In the genomic region with DNA sequence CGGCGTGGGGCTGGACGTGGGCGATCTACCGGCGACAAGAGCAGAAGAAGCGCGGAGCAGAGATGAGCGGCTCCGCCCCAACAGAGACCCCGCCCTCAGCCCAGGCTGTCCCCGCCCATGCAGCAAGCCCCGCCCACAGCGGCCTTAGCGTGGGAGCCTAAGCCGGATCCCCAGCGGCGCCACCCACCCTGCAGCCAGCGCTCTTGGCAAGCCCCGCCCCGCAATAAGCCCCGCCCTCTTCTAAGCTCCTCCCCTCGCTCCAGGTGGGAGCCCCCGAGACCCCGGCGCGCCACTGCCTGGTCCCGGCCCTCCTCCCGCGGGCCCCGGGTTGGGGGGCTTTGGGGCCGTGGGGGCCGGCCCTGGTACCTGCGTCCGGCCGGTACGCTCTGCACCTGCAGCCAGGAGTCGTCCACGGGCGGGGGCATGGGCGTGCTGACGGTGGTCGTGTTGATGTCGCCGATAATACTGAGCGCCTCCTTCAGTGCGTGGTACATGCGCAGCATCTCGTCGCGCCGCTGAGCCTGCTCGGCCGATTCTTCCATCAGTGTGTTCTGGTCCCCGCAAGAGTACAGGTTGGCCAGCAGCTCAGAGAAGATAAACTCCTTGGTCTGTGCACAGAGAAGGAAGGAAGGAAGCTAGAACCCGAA, we compare ENCODE assay signal across 8 mouse cellular contexts. TPM values are rescaled to one million over a fixed set of nuclear protein-coding genes. Genes with fewer than 3 reads are reported as not detected.
DNase-seq lines count a peak whose midpoint lies in the region; ATAC-seq and TF ChIP-seq lines count a peak whose summit lies in the region.

No protein-coding gene starts in this region.

- peaks cover 30% of the 10 kb centered on the region for H3K36me3 ChIP-seq in forebrain, embryonic 14.5 days (ENCODE audit: control insufficient read depth, insufficient read depth, low read length)
- peaks cover 67% of the 10 kb centered on the region for H3K36me3 ChIP-seq in hindbrain, embryonic 13.5 days
- peaks cover 48% of the 10 kb centered on the region for H3K36me3 ChIP-seq in midbrain, postnatal 0 days (ENCODE audit: insufficient read depth, low read length)

- ATAC-seq in forebrain, embryonic 14.5 days = peak; percentile 86
- peak; percentile 60 for ATAC-seq in hindbrain, embryonic 13.5 days (ENCODE audit: low FRiP score)
- ATAC-seq in midbrain, postnatal 0 days (ENCODE audit: low FRiP score) = peak; percentile 54

- peak; percentile 25 for TF ChIP-seq CTCF in midbrain, postnatal 0 days (IDR thresholded peaks at IDR 0.05)

- no peak overlapping the region for H3K27ac ChIP-seq in brown adipose tissue, adult 24 weeks (replicated peaks; ENCODE audit: low read depth, low read length)
- no peak overlapping the region; the same call in 1 of the 2 replicates for H3K27ac ChIP-seq in forebrain, embryonic 14.5 days (ENCODE audit: low read depth, low read length)
- H3K27ac ChIP-seq in hindbrain, embryonic 13.5 days = peak overlapping the region; percentile 30; the same call in 1 of the 2 replicates
- H3K27ac ChIP-seq in midbrain, postnatal 0 days (ENCODE audit: low read depth, low read length) = 0 out of 2 replicates have a peak overlapping the region, but pooled peaks have one; percentile 32

- H3K4me2 ChIP-seq in forebrain, embryonic 14.5 days (ENCODE audit: low read length) = peak overlapping the region; percentile 97
- peak overlapping the region; percentile 85 for H3K4me2 ChIP-seq in hindbrain, embryonic 13.5 days
- H3K4me2 ChIP-seq in midbrain, postnatal 0 days (ENCODE audit: low read depth, low read length, poor library complexity, severe bottlenecking) = peak overlapping the region; percentile 86

- peak overlapping the region; percentile 66 for H3K9ac ChIP-seq in forebrain, embryonic 14.5 days (ENCODE audit: low read length)
- H3K9ac ChIP-seq in hindbrain, embryonic 13.5 days = peak overlapping the region; percentile 75
- peak overlapping the region; percentile 65 for H3K9ac ChIP-seq in midbrain, postnatal 0 days (replicated peaks; ENCODE audit: low read length, poor library complexity, severe bottlenecking)

- H3K9me3 ChIP-seq in forebrain, embryonic 14.5 days (replicated peaks; ENCODE audit: control insufficient read depth, low read length) = no peaks in the 10 kb centered on the region
- H3K9me3 ChIP-seq in hindbrain, embryonic 13.5 days = no peaks in the 10 kb centered on the region
- no peaks in the 10 kb centered on the region for H3K9me3 ChIP-seq in midbrain, postnatal 0 days (ENCODE audit: low read length)

- H3K4me3 ChIP-seq in brown adipose tissue, adult 24 weeks (ENCODE audit: insufficient read depth, low read depth, low read length) = peak overlapping the region; percentile 45; the same call in 1 of the 2 replicates
- H3K4me3 ChIP-seq in forebrain, embryonic 14.5 days (ENCODE audit: low read depth, low read length) = peak overlapping the region; percentile 52
- H3K4me3 ChIP-seq in hindbrain, embryonic 13.5 days = peak overlapping the region; percentile 46
- peak overlapping the region; percentile 39 for H3K4me3 ChIP-seq in midbrain, postnatal 0 days (ENCODE audit: low read depth, low read length)

- no peaks in the 10 kb centered on the region for H3K27me3 ChIP-seq in forebrain, embryonic 14.5 days (replicated peaks; ENCODE audit: control insufficient read depth, insufficient read depth, low read length)
- H3K27me3 ChIP-seq in hindbrain, embryonic 13.5 days = peaks cover 59% of the 10 kb centered on the region
- no peaks in the 10 kb centered on the region for H3K27me3 ChIP-seq in midbrain, postnatal 0 days (ENCODE audit: insufficient read depth, low read length)

- DNase-seq in Muller cell, postnatal 12 days (ENCODE audit: inconsistent ontology term) = peak; percentile 86
- DNase-seq in forebrain, embryonic 14.5 days (ENCODE audit: low spot score) = peak; percentile 86
- peak; percentile 92 for DNase-seq in liver
- peak; percentile 81 for DNase-seq in midbrain, postnatal 0 days (ENCODE audit: low spot score)
- DNase-seq in spleen, postnatal 4 days (ENCODE audit: low spot score in 2 of 2) = peak; percentile 85 to 95
- no peak for DNase-seq in left cerebral cortex, adult 9 months (ENCODE audit: low spot score in 2 of 2)

- H3K4me1 ChIP-seq in brown adipose tissue, adult 24 weeks (ENCODE audit: control insufficient read depth, insufficient read depth, insufficient read length, low read length) = peaks cover 6% of the 10 kb centered on the region; the same call in 1 of the 2 replicates
- peaks cover 10% of the 10 kb centered on the region for H3K4me1 ChIP-seq in forebrain, embryonic 14.5 days (ENCODE audit: control insufficient read depth, insufficient read depth, low read length)
- peaks cover 35% of the 10 kb centered on the region for H3K4me1 ChIP-seq in hindbrain, embryonic 13.5 days (replicated peaks)
- peaks cover 10% of the 10 kb centered on the region; the same call in 1 of the 2 replicates for H3K4me1 ChIP-seq in midbrain, postnatal 0 days (ENCODE audit: insufficient read depth, low read length)

- WGBS in forebrain, embryonic 14.5 days = 1% methylated on average over 53 of the region's 56 CpGs
- under 1% methylated on average over 49 of the region's 56 CpGs for WGBS in hindbrain, embryonic 13.5 days
- WGBS in midbrain, postnatal 0 days = 3% methylated on average over 49 of the region's 56 CpGs

RNA-seq across cellular contexts. Expression of a gene that starts 24.6 kb away (rescaled TPM):
- 679 and 786 TPM in 2 replicates for polyA plus RNA-seq in brown adipose tissue, adult 24 weeks (2012; ENCODE audit: insufficient read depth, insufficient read length, missing spikeins)
- polyA plus RNA-seq in forebrain, embryonic 14.5 days (2014; fragmentation: Nextera tagmentation; extraction: Ambion mirVana) = 186 and 243 TPM in 2 replicates
- 437 and 458 TPM in 2 replicates for polyA plus RNA-seq in hindbrain, embryonic 13.5 days (2015; fragmentation: Nextera tagmentation; extraction: Ambion mirVana)
- total RNA-seq in midbrain, postnatal 0 days (2014; rRNA removed) = 292 and 375 TPM in 2 replicates
- polyA plus RNA-seq in midbrain, postnatal 0 days (2015; fragmentation: Nextera tagmentation; extraction: Ambion mirVana) = 463 and 486 TPM in 2 replicates

RNA-seq across cellular contexts. Expression of a gene that starts 25.3 kb away (rescaled TPM):
- 51.9 and 57.6 TPM in 2 replicates for polyA plus RNA-seq in brown adipose tissue, adult 24 weeks (2012; ENCODE audit: insufficient read depth, insufficient read length, missing spikeins)
- polyA plus RNA-seq in forebrain, embryonic 14.5 days (2014; fragmentation: Nextera tagmentation; extraction: Ambion mirVana) = 15.5 and 20.6 TPM in 2 replicates
- polyA plus RNA-seq in hindbrain, embryonic 13.5 days (2015; fragmentation: Nextera tagmentation; extraction: Ambion mirVana) = 25.6 and 26.5 TPM in 2 replicates
- 57.4 and 68.8 TPM in 2 replicates for total RNA-seq in midbrain, postnatal 0 days (2014; rRNA removed)
- 27.7 and 30.1 TPM in 2 replicates for polyA plus RNA-seq in midbrain, postnatal 0 days (2015; fragmentation: Nextera tagmentation; extraction: Ambion mirVana)

RNA-seq across cellular contexts. Expression of a gene that starts 39.7 kb away (rescaled TPM):
- polyA plus RNA-seq in brown adipose tissue, adult 24 weeks (2012; ENCODE audit: insufficient read depth, insufficient read length, missing spikeins) = 18.7 and 22.4 TPM in 2 replicates
- polyA plus RNA-seq in forebrain, embryonic 14.5 days (2014; fragmentation: Nextera tagmentation; extraction: Ambion mirVana) = 37.3 and 48.0 TPM in 2 replicates
- polyA plus RNA-seq in hindbrain, embryonic 13.5 days (2015; fragmentation: Nextera tagmentation; extraction: Ambion mirVana) = 52.4 and 53.7 TPM in 2 replicates
- total RNA-seq in midbrain, postnatal 0 days (2014; rRNA removed) = 63.7 and 81.8 TPM in 2 replicates
- polyA plus RNA-seq in midbrain, postnatal 0 days (2015; fragmentation: Nextera tagmentation; extraction: Ambion mirVana) = 47.3 and 48.8 TPM in 2 replicates

RNA-seq across cellular contexts. Expression of a gene that starts 40.7 kb away (rescaled TPM):
- 2.6 and 7.4 TPM in 2 replicates for polyA plus RNA-seq in brown adipose tissue, adult 24 weeks (2012; ENCODE audit: insufficient read depth, insufficient read length, missing spikeins)
- 28.2 and 42.8 TPM in 2 replicates for polyA plus RNA-seq in forebrain, embryonic 14.5 days (2014; fragmentation: Nextera tagmentation; extraction: Ambion mirVana)
- 42.7 and 44.3 TPM in 2 replicates for polyA plus RNA-seq in hindbrain, embryonic 13.5 days (2015; fragmentation: Nextera tagmentation; extraction: Ambion mirVana)
- 170 and 186 TPM in 2 replicates for total RNA-seq in midbrain, postnatal 0 days (2014; rRNA removed)
- polyA plus RNA-seq in midbrain, postnatal 0 days (2015; fragmentation: Nextera tagmentation; extraction: Ambion mirVana) = 105 and 107 TPM in 2 replicates

RNA-seq across cellular contexts. Expression of a gene that starts 52.5 kb away (rescaled TPM):
- 292 and 332 TPM in 2 replicates for polyA plus RNA-seq in brown adipose tissue, adult 24 weeks (2012; ENCODE audit: insufficient read depth, insufficient read length, missing spikeins)
- polyA plus RNA-seq in forebrain, embryonic 14.5 days (2014; fragmentation: Nextera tagmentation; extraction: Ambion mirVana) = 84.2 and 96.6 TPM in 2 replicates
- polyA plus RNA-seq in hindbrain, embryonic 13.5 days (2015; fragmentation: Nextera tagmentation; extraction: Ambion mirVana) = 78.6 and 80.2 TPM in 2 replicates
- 138 and 142 TPM in 2 replicates for total RNA-seq in midbrain, postnatal 0 days (2014; rRNA removed)
- polyA plus RNA-seq in midbrain, postnatal 0 days (2015; fragmentation: Nextera tagmentation; extraction: Ambion mirVana) = 110 and 121 TPM in 2 replicates

Comparison
In these comparisons a context has a peak if more than half of its experiments do, and no peak if none do; other contexts are left out.
1. DNase-seq: peak in Muller cell, postnatal 12 days (single experiment), forebrain, embryonic 14.5 days (single experiment), liver (single experiment), midbrain, postnatal 0 days (single experiment) and spleen, postnatal 4 days (2 of 2); none in left cerebral cortex, adult 9 months (0 of 2).
2. H3K27ac ChIP-seq: peak in hindbrain, embryonic 13.5 days (single experiment) and midbrain, postnatal 0 days (single experiment); none in brown adipose tissue, adult 24 weeks (single experiment) and forebrain, embryonic 14.5 days (single experiment).
3. Peak in every context shown above with its lines, with median percentiles within 50 percentile points of each other: H3K4me3 ChIP-seq, ATAC-seq, H3K4me2 ChIP-seq and H3K9ac ChIP-seq.